ENCODE assay signal across 12 mouse cellular contexts in genomic region chr10:120736508-120737069, GRCm38 (mm10).
DNase-seq lines count a peak whose midpoint lies in the region; ATAC-seq and TF ChIP-seq lines count a peak whose summit lies in the region.
"Had no signal": no experiment of that assay in that cellular context is flagged by ENCODE, and none has a peak within 500 bp of the region (broad histone marks: within the 10 kb centered on the region; RNA-seq: fewer than 3 reads in every experiment).

No protein-coding gene starts in this region.

- no peak for TF ChIP-seq CTCF in heart, postnatal 0 days (IDR thresholded peaks at IDR 0.05; ENCODE audit: low read depth)

- H3K4me2 ChIP-seq in heart, postnatal 0 days (ENCODE audit: low read depth, low read length) = peak overlapping the region; percentile 52
- peak overlapping the region; percentile 43 for H3K4me2 ChIP-seq in embryonic facial prominence, embryonic 11.5 days (ENCODE audit: low read depth, low read length)
- peak overlapping the region; percentile 47 for H3K4me2 ChIP-seq in hindbrain, embryonic 14.5 days (replicated peaks)
- H3K4me2 ChIP-seq in neural tube, embryonic 12.5 days (replicated peaks) = peak overlapping the region; percentile 58

- 0 out of 2 replicates have a peak, but pooled peaks cover 7% of the 10 kb centered on the region for H3K27me3 ChIP-seq in heart, postnatal 0 days (ENCODE audit: control insufficient read depth, insufficient read depth, low read length)
- H3K27me3 ChIP-seq in embryonic facial prominence, embryonic 11.5 days (ENCODE audit: control insufficient read depth, insufficient read depth, low read length) = no peaks in the 10 kb centered on the region
- H3K27me3 ChIP-seq in hindbrain, embryonic 14.5 days (ENCODE audit: control insufficient read depth, insufficient read depth, low read length) = peaks cover 7% of the 10 kb centered on the region; the same call in 1 of the 2 replicates
- 0 out of 2 replicates have a peak, but pooled peaks cover 3% of the 10 kb centered on the region for H3K27me3 ChIP-seq in neural tube, embryonic 12.5 days (replicated peaks)

- H3K9me3 ChIP-seq in heart, postnatal 0 days (replicated peaks; ENCODE audit: control insufficient read depth, low read length) = no peaks in the 10 kb centered on the region
- H3K9me3 ChIP-seq in embryonic facial prominence, embryonic 11.5 days (replicated peaks; ENCODE audit: control insufficient read depth, low read length) = no peaks in the 10 kb centered on the region
- H3K9me3 ChIP-seq in hindbrain, embryonic 14.5 days (ENCODE audit: control insufficient read depth, low read length) = no peaks in the 10 kb centered on the region
- H3K9me3 ChIP-seq in neural tube, embryonic 12.5 days = no peaks in the 10 kb centered on the region

- H3K36me3 ChIP-seq in heart, postnatal 0 days (replicated peaks; ENCODE audit: control insufficient read depth, insufficient read depth, low read length) = no peaks in the 10 kb centered on the region
- no peaks in the 10 kb centered on the region for H3K36me3 ChIP-seq in embryonic facial prominence, embryonic 11.5 days (replicated peaks; ENCODE audit: control insufficient read depth, insufficient read depth, low read depth, low read length)
- H3K36me3 ChIP-seq in hindbrain, embryonic 14.5 days (replicated peaks; ENCODE audit: control insufficient read depth, insufficient read depth) = no peaks in the 10 kb centered on the region
- no peaks in the 10 kb centered on the region for H3K36me3 ChIP-seq in neural tube, embryonic 12.5 days

- H3K27ac ChIP-seq in heart, postnatal 0 days (ENCODE audit: low read depth) = no peak overlapping the region
- H3K27ac ChIP-seq in embryonic facial prominence, embryonic 11.5 days (replicated peaks; ENCODE audit: low read depth, low read length) = no peak overlapping the region
- H3K27ac ChIP-seq in hindbrain, embryonic 14.5 days = no peak overlapping the region
- H3K27ac ChIP-seq in neural tube, embryonic 12.5 days = no peak overlapping the region
- H3K27ac ChIP-seq: kidney, postnatal 0 days had no signal

- no peak for TF ChIP-seq EP300 in heart, postnatal 0 days (IDR thresholded peaks at IDR 0.05; ENCODE audit: low read depth)

- intact Hi-C loops in heart, postnatal 14 days (cut with DNase I) = no loop called here

- H3K9ac ChIP-seq in heart, postnatal 0 days (replicated peaks; ENCODE audit: low read depth, low read length) = no peak overlapping the region
- H3K9ac ChIP-seq in embryonic facial prominence, embryonic 11.5 days (replicated peaks; ENCODE audit: low read length) = peak overlapping the region; percentile 14
- H3K9ac ChIP-seq in hindbrain, embryonic 14.5 days = no peak overlapping the region
- H3K9ac ChIP-seq in neural tube, embryonic 12.5 days = no peak overlapping the region

- no peaks in the 10 kb centered on the region for H3K4me1 ChIP-seq in heart, postnatal 0 days (ENCODE audit: control insufficient read depth, insufficient read depth)
- peaks cover 6% of the 10 kb centered on the region; the same call in 1 of the 2 replicates for H3K4me1 ChIP-seq in embryonic facial prominence, embryonic 11.5 days (ENCODE audit: control insufficient read depth, insufficient read depth, low read length)
- H3K4me1 ChIP-seq in hindbrain, embryonic 14.5 days (replicated peaks; ENCODE audit: control insufficient read depth, insufficient read depth, low read length) = peaks cover 7% of the 10 kb centered on the region; the same call in 1 of the 2 replicates
- H3K4me1 ChIP-seq in neural tube, embryonic 12.5 days = peaks cover 17% of the 10 kb centered on the region

- ATAC-seq in heart, postnatal 0 days (ENCODE audit: insufficient read depth, low read depth) = no peak
- ATAC-seq in embryonic facial prominence, embryonic 11.5 days (replicated peaks; ENCODE audit: insufficient number of reproducible peaks, low FRiP score, low TSS enrichment, low read depth) = peak; percentile 19; the same call in 1 of the 2 replicates
- ATAC-seq in hindbrain, embryonic 14.5 days (ENCODE audit: low FRiP score) = no peak
- no peak for ATAC-seq in neural tube, embryonic 12.5 days (ENCODE audit: low FRiP score, low read depth)
- ATAC-seq: CD4-positive, CD25-positive, alpha-beta regulatory T cell, adult 4 months had no signal

- 42% methylated on average over 14 of the region's 14 CpGs for WGBS in heart, postnatal 0 days
- WGBS in embryonic facial prominence, embryonic 11.5 days = 14% methylated on average over 14 of the region's 14 CpGs
- WGBS in hindbrain, embryonic 14.5 days = 11% methylated on average over 14 of the region's 14 CpGs
- WGBS in neural tube, embryonic 12.5 days = 12% methylated on average over 14 of the region's 14 CpGs

- no peak for DNase-seq in heart, postnatal 0 days (ENCODE audit: low spot score)
- DNase-seq in heart, postnatal 14 days = no peak
- peak; percentile 34 for DNase-seq in embryonic facial prominence, embryonic 11.5 days (ENCODE audit: low spot score)
- no peak for DNase-seq in hindbrain, embryonic 14.5 days (ENCODE audit: low spot score)
- no peak for DNase-seq in spleen, adult 12 weeks (ENCODE audit: low spot score)
- no peak for DNase-seq in right cerebral cortex, postnatal 4 days
- no peak for DNase-seq in thymus, postnatal 36 days
- DNase-seq: cerebellum, adult 9-10 months had no signal

- H3K4me3 ChIP-seq in heart, postnatal 0 days (ENCODE audit: low read depth, low read length) = peak overlapping the region; percentile 27
- peak overlapping the region; percentile 10; the same call in 1 of the 2 replicates for H3K4me3 ChIP-seq in embryonic facial prominence, embryonic 11.5 days (ENCODE audit: low read depth, low read length)
- H3K4me3 ChIP-seq in hindbrain, embryonic 14.5 days (replicated peaks; ENCODE audit: low read length) = peak overlapping the region; percentile 15; the same call in 1 of the 2 replicates
- H3K4me3 ChIP-seq in neural tube, embryonic 12.5 days = peak overlapping the region; percentile 19; the same call in 1 of the 2 replicates
- H3K4me3 ChIP-seq: myocyte had no signal
